Mouse (Mus musculus) embryo, embryonic 11.5 days (tissue): Measurements from ENCODE around the gene Grin3b.
A peak's percentile ranks its signal among the peaks of the same experiment; 100 is the strongest.
"Not testable (repeated sequence)": the region's sequence is repeated elsewhere in the genome, so short reads cannot be mapped to it uniquely, and the experiment has no call there.

Source experiments
- DNase-seq: peaks from one replicate; pipeline ENCODE4 v3.0.0-alpha.2; 2012; ENCODE audit warnings: low read depth, low spot score

Gene Grin3b

GRCm38 (mm10) chr10:79936284-79936910, 34.1 kb upstream of the Grin3b start:
- DNase-seq, result no peak

GRCm38 (mm10) chr10:79936911-79937441, 33.5 kb upstream of the Grin3b start:
- no peak for DNase-seq

GRCm38 (mm10) chr10:79937775-79938526, 32.6 kb upstream of the Grin3b start:
- DNase-seq, result no peak

- no peak for DNase-seq
These were observed 29.8 kb upstream of the Grin3b start for GRCm38 (mm10) chr10:79940749-79941148.

- DNase-seq, result no peak
These were observed 27.5 kb upstream of the Grin3b start for GRCm38 (mm10) chr10:79942988-79943387.

GRCm38 (mm10) chr10:79943471-79943901, 27.0 kb upstream of the Grin3b start:
- DNase-seq, result no peak

GRCm38 (mm10) chr10:79945507-79946234, 24.8 kb upstream of the Grin3b start:
- DNase-seq, result no peak

GRCm38 (mm10) chr10:79946752-79947322, 23.7 kb upstream of the Grin3b start:
- DNase-seq, result no peak

- DNase-seq, result no peak
These were observed 23.0 kb upstream of the Grin3b start for GRCm38 (mm10) chr10:79947502-79947901.

GRCm38 (mm10) chr10:79949873-79950272, 20.6 kb upstream of the Grin3b start:
- DNase-seq, result no peak

- DNase-seq, result no peak
These were observed 19.9 kb upstream of the Grin3b start for GRCm38 (mm10) chr10:79950661-79951060.

GRCm38 (mm10) chr10:79953946-79954345, 16.6 kb upstream of the Grin3b start:
- no peak for DNase-seq

- no peak for DNase-seq
These were observed 14.8 kb upstream of the Grin3b start for GRCm38 (mm10) chr10:79955691-79956090.

- DNase-seq, result no peak
These were observed 13.8 kb upstream of the Grin3b start for GRCm38 (mm10) chr10:79956643-79957154.

- peak; percentile 61 for DNase-seq
These were observed 12.2 kb upstream of the Grin3b start for GRCm38 (mm10) chr10:79958140-79958816.

GRCm38 (mm10) chr10:79959412-79959811, 11.1 kb upstream of the Grin3b start:
- DNase-seq, result not testable (repeated sequence)

- DNase-seq, result peak; percentile 100
These were observed 10.5 kb upstream of the Grin3b start, which contains the start of gene Wdr18 for GRCm38 (mm10) chr10:79959847-79960601. TSS of gene Wdr18 (plus strand) at chr10:79960152.

- no peak for DNase-seq
These were observed 9.7 kb upstream of the Grin3b start for GRCm38 (mm10) chr10:79960671-79961294.

- DNase-seq, result no peak
These were observed 5.8 kb upstream of the Grin3b start for GRCm38 (mm10) chr10:79964727-79965126.

- no peak for DNase-seq
These were observed 5.2 kb upstream of the Grin3b start for GRCm38 (mm10) chr10:79965325-79965724.
